Mouse (Mus musculus) brain, embryonic 14.5 days (tissue): ENCODE measurements at regions not wholly inside any gene's neighbourhood (a gene's known extent, or its start where the extent isn't known, plus 50 kb on each side); places are given as distances from the start of the nearest gene placed in this dataset.

ENCODE experiments used
- CTCF ChIP-seq: fragments of 200-500 bp; IDR thresholded peaks from 2 replicates; pipeline ENCODE4 v1.5.1; 2012; ENCODE audit warnings: inconsistent platforms, mild to moderate bottlenecking, moderate library complexity, borderline replicate concordance; ENCODE audit not compliant: insufficient read depth, insufficient read length; ENCODE audit errors: extremely low read depth
- POLR2A ChIP-seq: fragments of 200-500 bp; IDR thresholded peaks from 2 replicates; pipeline ENCODE4 v1.6.1; 2012; ENCODE audit warnings: mild to moderate bottlenecking, inconsistent platforms, borderline replicate concordance; ENCODE audit not compliant: poor library complexity, insufficient read depth, insufficient read length, severe bottlenecking; ENCODE audit errors: extremely low read depth

- no peak for TF ChIP-seq CTCF
- no peak for TF ChIP-seq POLR2A
Observed at GRCm38 (mm10) chr5:96898120-96898672, 99.3 kb upstream of the Bmp2k start.
